Mouse (Mus musculus): ENCODE data around the gene Shmt2. TPM values are rescaled to one million over a fixed set of nuclear protein-coding genes. Genes with fewer than 3 reads are reported as not detected.
A peak's percentile ranks its signal among the peaks of the same experiment; 100 is the strongest.

Gene Shmt2
- polyA plus RNA-seq, 1 experiment from 2014 or later: 68.7 TPM

GRCm38 (mm10) chr10:127514111-127514698 lies 8.0 kb downstream of the Shmt2 start:
- H3K27me3 ChIP-seq (ENCODE audit: control insufficient read depth, insufficient read depth, low read length): peaks cover 48% of the 10 kb centered on the region
- H3K36me3 ChIP-seq (replicated peaks; ENCODE audit: control insufficient read depth, insufficient read depth, low read depth, low read length): no peaks in the 10 kb centered on the region; the same call in 1 of the 2 replicates
- H3K4me2 ChIP-seq (ENCODE audit: low read depth, low read length): no peak overlapping the region; the same call in 1 of the 2 replicates
- DNase-seq (ENCODE audit: low spot score) (no peak), ATAC-seq (replicated peaks; ENCODE audit: insufficient number of reproducible peaks, low FRiP score, low TSS enrichment, low read depth) (no peak)
- 7% methylated on average over 13 of the region's 13 CpGs for WGBS
- H3K9me3 ChIP-seq (replicated peaks; ENCODE audit: control insufficient read depth, low read length): no peaks in the 10 kb centered on the region
- no peak overlapping the region for H3K9ac ChIP-seq (replicated peaks; ENCODE audit: low read length)
- peaks cover 38% of the 10 kb centered on the region for H3K4me1 ChIP-seq (ENCODE audit: control insufficient read depth, insufficient read depth, low read length)
- H3K27ac ChIP-seq (replicated peaks; ENCODE audit: low read depth, low read length): no peak overlapping the region
- no peak overlapping the region for H3K4me3 ChIP-seq (ENCODE audit: low read depth, low read length)

GRCm38 (mm10) chr10:127513501-127514091 lies 8.6 kb downstream of the Shmt2 start:
- under 1% methylated on average over 15 of the region's 16 CpGs for WGBS
- Histone ChIP-seq H3K27ac (replicated peaks; ENCODE audit: low read depth, low read length) (peak overlapping the region; percentile 41; the same call in 1 of the 2 replicates), H3K9ac (replicated peaks; ENCODE audit: low read length) (no peak overlapping the region), H3K9me3 (replicated peaks; ENCODE audit: control insufficient read depth, low read length) (no peaks in the 10 kb centered on the region), H3K4me3 (ENCODE audit: low read depth, low read length) (peak overlapping the region; percentile 15), H3K27me3 (ENCODE audit: control insufficient read depth, insufficient read depth, low read length) (peaks cover 51% of the 10 kb centered on the region), H3K4me2 (ENCODE audit: low read depth, low read length) (peak overlapping the region; percentile 38), H3K4me1 (ENCODE audit: control insufficient read depth, insufficient read depth, low read length) (peaks cover 40% of the 10 kb centered on the region), H3K36me3 (replicated peaks; ENCODE audit: control insufficient read depth, insufficient read depth, low read depth, low read length) (no peaks in the 10 kb centered on the region; the same call in 1 of the 2 replicates)
- DNase-seq (ENCODE audit: low spot score) (no peak), ATAC-seq (replicated peaks; ENCODE audit: insufficient number of reproducible peaks, low FRiP score, low TSS enrichment, low read depth) (0 out of 2 replicates have a peak, but pooled peaks have one; percentile 32)

GRCm38 (mm10) chr10:127512813-127513212 lies 9.4 kb downstream of the Shmt2 start:
- H3K4me3 ChIP-seq (ENCODE audit: low read depth, low read length): peak overlapping the region; percentile 15; the same call in 1 of the 2 replicates
- peak overlapping the region; percentile 41; the same call in 1 of the 2 replicates for H3K27ac ChIP-seq (replicated peaks; ENCODE audit: low read depth, low read length)
- H3K36me3 ChIP-seq (replicated peaks; ENCODE audit: control insufficient read depth, insufficient read depth, low read depth, low read length): no peaks in the 10 kb centered on the region
- H3K4me2 ChIP-seq (ENCODE audit: low read depth, low read length): peak overlapping the region; percentile 38
- H3K4me1 ChIP-seq (ENCODE audit: control insufficient read depth, insufficient read depth, low read length): peaks cover 40% of the 10 kb centered on the region
- no peak overlapping the region for H3K9ac ChIP-seq (replicated peaks; ENCODE audit: low read length)
- DNase-seq (ENCODE audit: low spot score): peak; percentile 93
- H3K9me3 ChIP-seq (replicated peaks; ENCODE audit: control insufficient read depth, low read length): no peaks in the 10 kb centered on the region
- WGBS: under 1% methylated on average over 27 of the region's 27 CpGs
- peak; percentile 44 for ATAC-seq (replicated peaks; ENCODE audit: insufficient number of reproducible peaks, low FRiP score, low TSS enrichment, low read depth)
- H3K27me3 ChIP-seq (ENCODE audit: control insufficient read depth, insufficient read depth, low read length): peaks cover 52% of the 10 kb centered on the region

DNA sequence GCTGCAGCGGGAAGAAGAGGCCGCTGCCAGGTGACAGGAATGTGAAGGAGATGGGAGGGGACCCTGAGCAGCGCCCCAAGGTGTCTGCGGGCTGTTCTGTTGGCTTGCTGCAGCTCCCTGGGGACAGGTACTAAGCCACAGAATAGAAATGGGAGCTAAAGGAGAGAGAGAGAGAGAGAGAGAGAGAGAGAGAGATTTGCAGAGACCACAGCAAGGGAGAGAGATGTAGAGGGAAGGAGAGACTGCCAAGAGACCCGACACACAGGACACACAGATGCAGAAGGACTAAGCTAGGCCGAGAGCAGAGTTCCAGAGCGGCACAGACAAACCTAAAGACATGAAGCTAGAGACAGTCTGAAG lies 10.0 kb downstream of the Shmt2 start:
- Histone ChIP-seq H3K4me1 (ENCODE audit: control insufficient read depth, insufficient read depth, low read length) (peaks cover 40% of the 10 kb centered on the region), H3K27me3 (ENCODE audit: control insufficient read depth, insufficient read depth, low read length) (peaks cover 56% of the 10 kb centered on the region), H3K36me3 (replicated peaks; ENCODE audit: control insufficient read depth, insufficient read depth, low read depth, low read length) (no peaks in the 10 kb centered on the region), H3K9me3 (replicated peaks; ENCODE audit: control insufficient read depth, low read length) (no peaks in the 10 kb centered on the region), H3K4me2 (ENCODE audit: low read depth, low read length) (peak overlapping the region; percentile 95), H3K4me3 (ENCODE audit: low read depth, low read length) (peak overlapping the region; percentile 41), H3K27ac (replicated peaks; ENCODE audit: low read depth, low read length) (no peak overlapping the region), H3K9ac (replicated peaks; ENCODE audit: low read length) (peak overlapping the region; percentile 59)
- DNase-seq (ENCODE audit: low spot score) (no peak), ATAC-seq (replicated peaks; ENCODE audit: insufficient number of reproducible peaks, low FRiP score, low TSS enrichment, low read depth) (no peak)
- under 1% methylated on average over 7 of the region's 7 CpGs for WGBS

DNA sequence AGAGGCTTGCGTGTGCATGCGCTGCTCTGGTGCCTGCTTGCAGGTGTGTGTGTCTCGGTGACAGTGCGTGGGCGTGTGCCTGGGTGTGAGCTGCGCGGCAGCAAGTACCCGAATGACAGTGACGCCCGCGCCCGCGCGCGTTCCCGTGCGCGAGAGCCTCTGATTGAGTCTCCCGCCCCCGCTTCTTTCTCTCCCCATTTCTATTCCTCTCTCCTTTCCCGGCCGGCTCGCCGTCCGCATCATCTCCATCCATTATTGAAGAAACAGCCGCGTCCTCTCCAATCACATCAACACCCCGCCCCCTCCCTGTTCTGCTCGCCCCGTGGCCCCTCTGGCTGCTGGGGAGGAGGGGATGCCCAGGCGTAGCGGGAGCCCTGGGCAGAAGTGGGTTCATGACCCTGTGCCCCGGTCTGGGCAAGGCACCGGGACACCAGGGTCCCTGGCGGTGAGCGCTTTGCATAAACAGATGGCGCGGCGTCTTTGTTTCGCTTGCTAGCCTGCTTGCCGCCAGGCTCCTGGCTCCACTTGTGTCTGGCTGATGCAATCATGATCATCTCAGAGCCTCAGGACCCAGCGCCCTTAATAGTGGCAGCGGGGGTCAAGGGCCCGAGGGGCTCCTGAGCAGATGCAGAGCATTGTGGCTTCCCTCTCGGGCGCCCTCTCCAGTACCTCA lies 10.5 kb downstream of the Shmt2 start:
- Histone ChIP-seq H3K27ac (replicated peaks; ENCODE audit: low read depth, low read length) (no peak overlapping the region), H3K4me1 (ENCODE audit: control insufficient read depth, insufficient read depth, low read length) (peaks cover 35% of the 10 kb centered on the region)
- 1% methylated on average over 46 of the region's 46 CpGs for WGBS

GRCm38 (mm10) chr10:127510895-127511617 lies 11.2 kb downstream of the Shmt2 start:
- no peak for DNase-seq (ENCODE audit: low spot score)
- no peaks in the 10 kb centered on the region for H3K9me3 ChIP-seq (replicated peaks; ENCODE audit: control insufficient read depth, low read length)
- H3K4me1 ChIP-seq (ENCODE audit: control insufficient read depth, insufficient read depth, low read length): peaks cover 28% of the 10 kb centered on the region
- H3K27ac ChIP-seq (replicated peaks; ENCODE audit: low read depth, low read length): no peak overlapping the region
- H3K36me3 ChIP-seq (replicated peaks; ENCODE audit: control insufficient read depth, insufficient read depth, low read depth, low read length): no peaks in the 10 kb centered on the region
- no peak overlapping the region; the same call in 1 of the 2 replicates for H3K9ac ChIP-seq (replicated peaks; ENCODE audit: low read length)
- WGBS: under 1% methylated on average over 11 of the region's 11 CpGs
- peak overlapping the region; percentile 95 for H3K4me2 ChIP-seq (ENCODE audit: low read depth, low read length)
- peaks cover 54% of the 10 kb centered on the region for H3K27me3 ChIP-seq (ENCODE audit: control insufficient read depth, insufficient read depth, low read length)
- peak overlapping the region; percentile 41; the same call in 1 of the 2 replicates for H3K4me3 ChIP-seq (ENCODE audit: low read depth, low read length)
- no peak for ATAC-seq (replicated peaks; ENCODE audit: insufficient number of reproducible peaks, low FRiP score, low TSS enrichment, low read depth)

More for the DNA sequence above, 10.5 kb downstream of the Shmt2 start:
- peak overlapping the region; percentile 41 for H3K4me3 ChIP-seq (ENCODE audit: low read depth, low read length)
- ATAC-seq (replicated peaks; ENCODE audit: insufficient number of reproducible peaks, low FRiP score, low TSS enrichment, low read depth) (no peak), DNase-seq (ENCODE audit: low spot score) (peak; percentile 61)
- peak overlapping the region; percentile 59 for H3K9ac ChIP-seq (replicated peaks; ENCODE audit: low read length)
- peaks cover 55% of the 10 kb centered on the region for H3K27me3 ChIP-seq (ENCODE audit: control insufficient read depth, insufficient read depth, low read length)
- no peaks in the 10 kb centered on the region for H3K9me3 ChIP-seq (replicated peaks; ENCODE audit: control insufficient read depth, low read length)
- peak overlapping the region; percentile 95 for H3K4me2 ChIP-seq (ENCODE audit: low read depth, low read length)
- H3K36me3 ChIP-seq (replicated peaks; ENCODE audit: control insufficient read depth, insufficient read depth, low read depth, low read length): no peaks in the 10 kb centered on the region

GRCm38 (mm10) chr10:127509837-127510701 lies 12.2 kb downstream of the Shmt2 start:
- 0 out of 2 replicates have a peak overlapping the region, but pooled peaks have one; percentile 20 for H3K27ac ChIP-seq (replicated peaks; ENCODE audit: low read depth, low read length)
- peaks cover 27% of the 10 kb centered on the region for H3K4me1 ChIP-seq (ENCODE audit: control insufficient read depth, insufficient read depth, low read length)
- DNase-seq (ENCODE audit: low spot score) (no peak), ATAC-seq (replicated peaks; ENCODE audit: insufficient number of reproducible peaks, low FRiP score, low TSS enrichment, low read depth) (no peak)
- H3K27me3 ChIP-seq (ENCODE audit: control insufficient read depth, insufficient read depth, low read length): peaks cover 45% of the 10 kb centered on the region
- no peaks in the 10 kb centered on the region for H3K36me3 ChIP-seq (replicated peaks; ENCODE audit: control insufficient read depth, insufficient read depth, low read depth, low read length)
- peak overlapping the region; percentile 71 for H3K4me2 ChIP-seq (ENCODE audit: low read depth, low read length)
- peak overlapping the region; percentile 11; the same call in 1 of the 2 replicates for H3K9ac ChIP-seq (replicated peaks; ENCODE audit: low read length)
- H3K9me3 ChIP-seq (replicated peaks; ENCODE audit: control insufficient read depth, low read length): no peaks in the 10 kb centered on the region
- no peak overlapping the region; the same call in 1 of the 2 replicates for H3K4me3 ChIP-seq (ENCODE audit: low read depth, low read length)
- 4% methylated on average over 16 of the region's 17 CpGs for WGBS

Measured in embryonic facial prominence, embryonic 11.5 days (tissue).